Mouse (Mus musculus): ENCODE data around the gene Trpc2. TPM values are rescaled to one million over a fixed set of nuclear protein-coding genes. Genes with fewer than 3 reads are reported as not detected.
"Not testable (repeated sequence)": the region's sequence is repeated elsewhere in the genome, so short reads cannot be mapped to it uniquely, and the experiment has no call there.

Gene Trpc2
- total RNA-seq (2021) = under 1 TPM in 1 of 2 experiments, not detected in 1; 0.20 TPM

GRCm38 (mm10) chr7:102082816-102083215, at the start of gene Trpc2:
Trpc2 (plus strand) TSS chr7:102083116.
- DNase-seq = no peak
- intact Hi-C loops (cut with DNase I) = no loop called here

DNA sequence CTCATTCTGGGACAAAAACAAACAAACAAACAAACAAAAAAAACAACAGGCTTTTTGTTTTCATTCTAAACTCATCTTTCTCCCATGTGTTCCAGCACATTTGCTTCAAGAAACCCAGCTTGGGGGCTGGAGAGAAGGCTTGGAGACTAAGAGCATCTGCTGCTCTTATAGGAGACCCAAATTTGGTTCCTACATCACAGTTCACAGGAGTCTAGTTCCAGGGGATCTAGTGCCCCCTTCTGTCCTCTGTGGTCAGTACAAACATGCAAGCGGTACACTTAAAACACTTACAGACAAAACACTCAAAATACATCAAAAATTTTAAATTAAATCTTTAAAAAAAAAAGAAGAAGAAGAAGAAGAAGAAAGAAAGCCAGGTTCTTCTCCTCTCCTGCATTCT, 48.0 kb upstream of the Trpc2 start:
- DNase-seq = no peak
- intact Hi-C loops (cut with DNase I) = no loop called here

GRCm38 (mm10) chr7:102035534-102035933, 47.4 kb upstream of the Trpc2 start:
- no peak for DNase-seq
- intact Hi-C loops (cut with DNase I) = no loop called here

- DNase-seq = no peak
- intact Hi-C loops (cut with DNase I) = no loop called here
These were observed 45.6 kb upstream of the Trpc2 start for GRCm38 (mm10) chr7:102037318-102037717.

DNA sequence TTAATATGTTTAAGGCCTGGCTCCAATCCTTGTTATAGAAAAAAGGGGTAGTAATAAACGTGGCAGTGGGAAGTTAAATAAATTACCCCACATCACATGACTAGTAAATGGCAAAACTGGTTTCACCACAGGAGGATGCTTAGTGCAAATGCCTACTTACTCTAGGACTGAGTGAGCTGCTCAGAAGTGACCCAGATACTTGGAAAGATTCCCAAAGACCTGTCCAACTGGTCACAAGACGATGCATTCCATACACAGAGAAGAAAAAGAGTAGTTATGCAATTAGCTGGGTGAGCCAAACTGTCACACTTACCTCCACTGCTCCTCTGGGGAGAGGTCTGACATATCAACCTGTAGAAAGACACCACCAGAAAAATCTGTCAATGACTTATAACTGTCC, 40.6 kb upstream of the Trpc2 start:
- intact Hi-C loops (cut with DNase I) = no loop called here
- DNase-seq = no peak

- intact Hi-C loops (cut with DNase I); DNase-seq: not testable (repeated sequence)
These were observed 34.4 kb upstream of the Trpc2 start for GRCm38 (mm10) chr7:102048524-102048923.

DNA sequence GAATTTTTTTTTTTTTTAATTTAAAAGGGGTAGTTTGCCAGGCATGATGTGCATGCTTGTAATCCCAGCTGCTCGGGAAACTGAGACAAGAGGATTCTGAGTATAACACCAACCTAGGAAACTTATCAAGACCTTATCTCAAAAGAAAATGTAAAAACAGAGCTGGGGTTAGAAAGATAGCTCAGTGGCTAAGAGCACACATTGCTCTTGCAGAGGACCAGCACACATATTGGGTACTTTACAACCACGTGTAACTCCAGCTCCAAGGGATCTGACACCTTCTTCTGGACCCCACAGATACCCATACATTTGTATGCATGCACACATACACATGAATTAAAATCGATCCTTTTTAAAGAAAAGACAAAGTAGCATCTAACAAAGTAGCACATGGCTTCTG, 21.6 kb upstream of the Trpc2 start:
- no peak for DNase-seq
- intact Hi-C loops (cut with DNase I) = loop anchor here (5.0 kb wide), 1 partner anchor 129 kb away; the partner anchor contains the start of genes Lrrc51 and Numa1

DNA sequence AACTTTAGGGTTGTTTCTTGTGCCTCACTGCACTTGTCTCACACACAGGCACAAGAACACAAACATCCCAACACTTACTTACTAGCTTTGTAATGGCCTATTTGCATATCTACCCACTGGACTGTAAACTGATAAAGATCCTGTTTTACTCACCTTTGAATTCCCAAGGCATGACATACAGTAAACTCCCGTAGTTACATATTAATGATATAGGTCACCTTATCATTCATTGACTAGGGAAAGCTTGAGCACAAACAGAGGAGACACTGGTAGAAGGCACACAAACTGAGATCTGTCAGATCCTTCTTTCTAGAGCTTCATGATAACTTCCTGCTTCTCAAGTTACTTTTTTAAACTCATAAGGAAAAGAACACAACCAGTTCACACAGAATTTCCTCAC, 20.7 kb upstream of the Trpc2 start:
- no peak for DNase-seq
- intact Hi-C loops (cut with DNase I) = loop anchor here (5.0 kb wide), 1 partner anchor 130 kb away; the partner anchor contains the start of genes Lrrc51 and Numa1

DNA sequence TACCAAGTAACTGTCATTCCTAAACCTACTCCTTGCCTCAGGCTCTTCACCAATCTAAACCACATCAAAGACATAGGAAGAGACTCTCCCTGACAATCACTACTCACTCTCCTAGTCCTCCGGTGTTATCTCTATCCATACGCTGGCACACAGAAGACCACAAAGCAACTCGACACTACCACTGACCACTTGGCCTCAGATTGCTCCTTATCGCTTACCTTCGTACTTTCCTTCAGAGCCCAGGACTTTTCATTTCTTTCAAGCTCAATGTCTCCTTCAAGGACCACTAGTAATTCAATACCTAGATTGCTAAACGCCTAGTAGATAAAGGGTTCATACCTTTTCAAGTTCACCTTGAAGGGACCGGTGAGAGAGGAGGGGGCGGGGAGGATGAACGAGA, 19.0 kb upstream of the Trpc2 start:
- no peak for DNase-seq
- intact Hi-C loops (cut with DNase I) = loop anchor here (2.0 to 5.0 kb wide), 2 partner anchors 65 to 132 kb away; partner anchors contain the start of genes Lrrc51 and Numa1

GRCm38 (mm10) chr7:102064655-102065045, 18.3 kb upstream of the Trpc2 start:
- no peak for DNase-seq
- intact Hi-C loops (cut with DNase I) = loop anchor here (2.0 to 5.0 kb wide), 2 partner anchors 66 to 132 kb away; partner anchors contain the start of genes Lrrc51 and Numa1

GRCm38 (mm10) chr7:102065046-102065891, 17.6 kb upstream of the Trpc2 start, which contains the start of the genes Rnf121, Xndc1 and Xntrpc:
Rnf121 (minus strand) TSS chr7:102065469.
Xndc1 (plus strand) TSS chr7:102065511.
Xntrpc (plus strand) TSS chr7:102065713.
- peak; percentile 95 to 96 for DNase-seq
- intact Hi-C loops (cut with DNase I) = loop anchor here (2.0 kb wide), 1 partner anchor 66 kb away; no protein-coding TSS in a partner anchor

DNA sequence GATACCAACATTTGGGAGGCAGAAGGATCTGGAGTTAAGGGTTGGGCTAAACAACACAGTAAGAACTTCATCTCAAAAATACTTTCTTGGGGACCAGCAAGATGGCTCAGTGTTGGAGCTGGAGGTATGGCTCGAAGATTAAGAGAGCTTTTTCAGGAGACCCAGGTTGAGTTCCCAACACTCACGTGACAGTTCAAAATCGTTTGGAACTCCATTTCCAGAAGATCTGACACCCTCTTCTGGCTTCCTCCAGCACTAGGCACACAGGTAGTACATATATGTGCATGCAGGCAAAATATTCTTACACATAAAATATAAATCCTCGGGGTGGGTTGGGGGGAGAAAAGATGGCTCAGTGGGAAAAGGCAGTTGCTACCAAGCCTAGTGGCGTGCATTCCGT, 16.6 kb upstream of the Trpc2 start:
- DNase-seq = no peak
- intact Hi-C loops (cut with DNase I) = no loop called here

DNA sequence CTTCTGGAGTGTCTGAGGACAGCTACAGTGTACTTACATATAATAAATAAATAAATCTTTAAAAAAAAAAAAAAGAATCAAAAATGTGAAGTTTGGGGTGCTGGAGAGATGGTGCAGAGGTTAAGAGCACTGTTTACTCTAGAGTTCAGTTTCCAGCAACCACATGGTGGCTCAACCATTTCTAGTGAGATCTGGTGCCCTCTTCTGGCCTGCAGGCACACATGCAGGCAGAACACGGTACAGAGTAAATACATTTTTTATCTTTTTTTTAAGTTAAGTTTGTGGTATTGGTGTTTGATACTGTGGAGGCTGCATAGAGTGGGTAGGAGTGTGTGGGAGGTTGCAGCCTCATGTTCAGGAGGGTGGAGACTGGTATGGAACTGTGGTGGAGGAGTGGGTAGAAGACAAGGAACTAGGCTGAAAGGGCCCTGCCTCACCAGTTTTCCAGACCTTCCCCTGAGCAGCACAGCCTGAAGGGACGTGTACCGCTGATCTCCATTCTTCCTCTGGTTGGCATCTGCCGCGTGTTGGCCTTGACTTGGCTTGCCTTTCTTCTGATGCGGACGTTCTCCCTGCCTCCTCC, 6.1 kb upstream of the Trpc2 start:
- intact Hi-C loops (cut with DNase I) = loop anchor here (2.0 to 5.0 kb wide), 2 partner anchors 80 to 424 kb away; no protein-coding TSS in a partner anchor
- DNase-seq = peak in 1 of 2 experiments; percentile 44

- DNase-seq = peak; percentile 32 to 60
These were observed 4.4 kb upstream of the Trpc2 start for GRCm38 (mm10) chr7:102078517-102078916.

GRCm38 (mm10) chr7:102080311-102080710, 2.6 kb upstream of the Trpc2 start:
- no peak for DNase-seq
- intact Hi-C loops (cut with DNase I) = no loop called here

More at GRCm38 (mm10) chr7:102078517-102078916, 4.4 kb upstream of the Trpc2 start:
- intact Hi-C loops (cut with DNase I) = loop anchor here (2.0 to 5.0 kb wide), 2 partner anchors 81 to 160 kb away; no protein-coding TSS in a partner anchor

DNA sequence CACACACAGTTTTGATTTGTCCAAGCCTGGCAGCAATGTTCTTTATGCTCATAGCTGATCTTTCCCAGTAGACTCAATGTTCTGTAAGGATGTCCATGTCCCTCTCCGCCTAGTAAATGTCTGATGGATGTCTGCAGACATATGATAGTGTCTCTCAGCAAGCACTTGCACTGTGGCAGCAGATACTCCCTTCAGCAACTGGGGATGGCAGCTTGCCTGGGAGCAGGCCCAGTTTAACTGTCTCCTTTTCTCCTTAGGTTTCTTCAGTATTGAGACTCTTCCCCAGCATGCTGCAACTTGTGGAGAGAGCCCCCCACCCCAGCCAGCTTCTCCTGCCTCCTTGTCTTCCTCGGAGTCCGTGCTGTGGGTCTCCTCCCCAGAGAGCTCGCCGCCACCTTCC, 1.1 kb upstream of the Trpc2 start:
- intact Hi-C loops (cut with DNase I) = no loop called here
- no peak for DNase-seq

GRCm38 (mm10) chr7:102084041-102084696, 1.3 kb downstream of the Trpc2 start:
- intact Hi-C loops (cut with DNase I) = no loop called here
- no peak for DNase-seq

GRCm38 (mm10) chr7:102087336-102087735, 4.4 kb downstream of the Trpc2 start:
- intact Hi-C loops (cut with DNase I) = no loop called here
- DNase-seq = no peak

GRCm38 (mm10) chr7:102099760-102100661, 17.1 kb downstream of the Trpc2 start:
- peak; percentile 55 to 59 for DNase-seq

GRCm38 (mm10) chr7:102100868-102101267, 18.0 kb downstream of the Trpc2 start:
- DNase-seq = no peak
- intact Hi-C loops (cut with DNase I) = no loop called here

More at GRCm38 (mm10) chr7:102099760-102100661, 17.1 kb downstream of the Trpc2 start:
- intact Hi-C loops (cut with DNase I) = no loop called here

All from heart, postnatal 10 days (tissue).